Mouse (Mus musculus) cortical plate, adult 2 months (tissue): ENCODE measurements at regions not wholly inside any gene's neighbourhood (a gene's known extent, or its start where the extent isn't known, plus 50 kb on each side); places are given as distances from the start of the nearest gene placed in this dataset.

ENCODE experiments used
- CTCF ChIP-seq: fragments of 200-500 bp; IDR thresholded peaks from 2 replicates; pipeline ENCODE4 v1.5.1; 2011; ENCODE audit warnings: mild to moderate bottlenecking, control low read depth, low read length; ENCODE audit not compliant: insufficient read depth; ENCODE audit errors: extremely low read depth
- POLR2A ChIP-seq: fragments of 200-500 bp; IDR thresholded peaks from 2 replicates; pipeline ENCODE4 v1.6.1; 2011; ENCODE audit warnings: mild to moderate bottlenecking, low read length, control low read depth; ENCODE audit not compliant: insufficient read depth; ENCODE audit errors: extremely low read depth

GRCm38 (mm10) chrX:11090432-11090831 is 208.6 kb upstream of the H2al1a start:
- no peak for TF ChIP-seq POLR2A
- TF ChIP-seq CTCF: no peak
